Mouse (Mus musculus) megakaryocyte-erythroid progenitor cell, adult 5-6 weeks (primary cell): ENCODE results near the gene Mms22l. TPM values are rescaled to one million over a fixed set of nuclear protein-coding genes. Genes with fewer than 3 reads are reported as not detected.
"Not testable (repeated sequence)": the region's sequence is repeated elsewhere in the genome, so short reads cannot be mapped to it uniquely, and the experiment has no call there.

Source experiments
- ATAC-seq: replicated peaks from 2 replicates; pipeline ENCODE4 v1.8.0; 2016; ENCODE audit warnings: mild to moderate bottlenecking, inconsistent platforms; ENCODE audit not compliant: severe bottlenecking, poor library complexity, low FRiP score, low TSS enrichment
- total RNA-seq, 2 experiments: library from RNA; stranded (forward) in 1 of 2; stranded (reverse) in 1 of 2; fragments of 200-1000, 215-1000 nt in 1 of 2; fragments of >200 nt in 1 of 2; fragmentation: Nextera tagmentation in 1 of 2; gene quantifications; 2 replicates each; pipeline ENCODE4 v1.2.3; 2014 to 2017

Gene Mms22l
- total RNA-seq (2014; fragmentation: Nextera tagmentation) (68.6 and 78.1 TPM in 2 replicates), total RNA-seq (2017) (61.1 and 72.1 TPM in 2 replicates)

DNA sequence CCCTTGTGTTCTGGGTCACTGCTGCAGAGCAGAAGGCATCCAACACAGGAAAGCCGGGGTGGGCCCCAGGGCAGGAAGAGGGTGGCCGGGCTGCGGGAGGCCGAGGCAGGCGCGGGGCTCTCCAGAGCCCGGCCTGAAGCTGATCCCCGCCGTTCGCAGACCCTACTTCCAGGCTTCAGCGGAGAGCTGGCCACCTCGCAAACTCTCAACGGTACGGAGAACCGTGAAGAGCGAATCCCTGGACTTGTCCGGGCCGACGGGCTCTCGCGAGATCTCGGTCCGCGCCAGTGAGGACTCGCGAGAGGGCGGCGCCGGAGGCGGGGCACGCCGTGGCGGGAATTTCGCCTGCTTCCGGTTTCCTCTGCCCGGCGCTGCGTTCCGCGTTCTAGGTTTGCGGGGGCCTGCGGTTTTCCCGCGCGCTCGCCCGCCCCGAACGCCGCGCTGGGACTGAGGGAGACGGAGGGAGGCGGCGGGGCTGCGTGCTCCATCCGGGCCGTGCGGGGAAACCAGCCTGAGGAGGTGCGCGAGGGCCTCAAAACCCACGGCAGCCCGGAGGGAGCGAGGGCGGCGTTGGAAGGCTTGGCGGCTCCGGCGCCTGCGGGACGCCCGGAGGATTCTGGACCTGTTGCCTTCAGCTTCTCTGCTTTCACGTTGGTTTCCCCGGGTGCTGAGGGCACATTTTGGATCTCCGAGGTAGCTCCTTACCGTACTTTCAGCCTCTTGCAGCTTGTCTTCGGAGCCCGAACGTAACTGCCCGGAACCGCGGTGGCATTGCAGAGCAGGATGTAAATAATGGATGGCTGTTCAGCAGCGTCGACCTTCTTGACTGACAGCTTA, at the start of gene Mms22l:
Mms22l (plus strand) TSS at position 336 of the 837 bp plus-strand sequence.
- peak; percentile 96 for ATAC-seq

DNA sequence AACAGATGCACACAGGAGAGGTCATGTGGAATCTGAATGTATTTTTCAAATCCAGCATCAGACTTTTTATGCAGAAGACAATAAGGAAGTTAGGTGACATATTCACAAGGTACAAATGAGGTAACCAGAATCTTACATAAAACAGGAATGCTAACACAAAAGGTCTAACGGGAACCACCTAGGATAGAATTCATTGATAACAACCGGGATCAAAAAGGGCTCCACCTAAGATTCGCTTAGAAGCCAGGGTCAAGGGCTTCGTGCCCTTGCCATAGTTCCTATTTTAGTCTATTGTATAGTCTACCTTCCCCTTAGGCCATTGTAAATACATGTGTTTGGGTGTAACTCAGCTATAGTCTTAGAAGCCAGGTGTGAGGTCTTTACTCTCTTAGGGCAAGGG, 12.2 kb upstream of the Mms22l start:
- not testable (repeated sequence) for ATAC-seq

GRCm38 (mm10) chr4:24496953-24497319, 685 bp downstream of the Mms22l start:
- peak; percentile 62 for ATAC-seq

GRCm38 (mm10) chr4:24509195-24509594, 12.9 kb downstream of the Mms22l start:
- peak; percentile 74 for ATAC-seq

DNA sequence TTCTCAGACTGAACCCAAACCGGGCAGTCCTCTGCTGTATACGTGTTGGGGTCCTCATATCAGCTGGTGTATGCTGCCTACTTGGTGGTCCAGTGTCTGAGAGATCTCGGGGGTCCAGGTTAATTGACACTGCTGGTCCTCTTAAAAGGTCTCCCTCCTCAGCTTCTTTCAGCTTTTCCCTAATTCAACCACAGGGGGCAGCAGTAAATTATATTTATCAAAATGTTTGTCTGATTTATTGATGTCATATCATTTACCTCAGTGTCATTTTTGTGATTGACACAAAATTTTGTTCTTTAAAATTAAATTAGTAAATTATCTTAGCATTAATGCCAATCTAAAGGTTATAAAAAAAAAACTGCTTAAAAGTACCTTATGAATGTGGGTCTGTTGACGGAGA, 40.7 kb downstream of the Mms22l start:
- ATAC-seq = no peak

- ATAC-seq = no peak
Observed at GRCm38 (mm10) chr4:24543421-24543820, 47.2 kb downstream of the Mms22l start.

- 0 out of 2 replicates have a peak, but pooled peaks have one; percentile 35 for ATAC-seq
Observed at GRCm38 (mm10) chr4:24544677-24545151, 48.5 kb downstream of the Mms22l start.

GRCm38 (mm10) chr4:24556116-24556820, 60.0 kb downstream of the Mms22l start:
- ATAC-seq = peak; percentile 93

DNA sequence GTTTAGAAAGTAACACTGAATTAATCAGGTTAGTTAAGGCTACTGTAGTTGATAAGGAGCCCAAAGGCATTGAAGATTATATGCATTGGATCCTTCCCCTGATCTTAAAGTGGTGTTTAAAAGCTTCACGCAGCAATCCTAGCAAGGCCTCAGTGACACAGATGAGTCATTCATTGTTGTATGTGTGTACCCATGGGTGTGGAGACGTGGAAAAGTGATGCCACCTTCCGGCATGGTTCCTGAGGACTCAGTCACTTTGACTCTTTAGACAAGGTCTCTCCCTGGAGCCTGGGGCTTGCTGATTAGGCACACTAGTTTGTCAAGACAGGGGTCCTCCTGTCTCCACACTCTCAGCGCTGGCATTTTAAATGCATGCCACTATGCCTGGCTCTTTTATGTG, 60.9 kb downstream of the Mms22l start:
- ATAC-seq = no peak

DNA sequence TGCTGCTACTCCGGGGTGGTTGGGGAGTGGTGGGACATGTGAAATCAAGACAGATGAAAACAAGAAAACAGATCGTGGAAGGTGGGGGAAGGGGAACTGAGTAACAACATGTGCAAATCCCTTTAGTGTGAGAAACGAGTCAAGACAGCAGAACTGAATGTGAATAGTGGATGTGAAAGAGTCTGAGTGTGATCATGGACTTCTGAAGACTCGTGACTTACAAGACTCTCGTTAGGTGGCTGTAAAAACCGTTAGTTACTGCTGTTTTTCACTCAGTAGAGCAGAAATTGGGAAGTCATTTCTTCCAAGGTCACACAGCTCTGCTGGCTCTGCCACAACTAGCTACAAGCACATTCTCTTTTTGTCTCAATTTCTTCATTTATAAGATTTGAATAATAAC, 71.8 kb downstream of the Mms22l start:
- ATAC-seq = no peak

GRCm38 (mm10) chr4:24568989-24569556, 72.8 kb downstream of the Mms22l start:
- no peak for ATAC-seq

DNA sequence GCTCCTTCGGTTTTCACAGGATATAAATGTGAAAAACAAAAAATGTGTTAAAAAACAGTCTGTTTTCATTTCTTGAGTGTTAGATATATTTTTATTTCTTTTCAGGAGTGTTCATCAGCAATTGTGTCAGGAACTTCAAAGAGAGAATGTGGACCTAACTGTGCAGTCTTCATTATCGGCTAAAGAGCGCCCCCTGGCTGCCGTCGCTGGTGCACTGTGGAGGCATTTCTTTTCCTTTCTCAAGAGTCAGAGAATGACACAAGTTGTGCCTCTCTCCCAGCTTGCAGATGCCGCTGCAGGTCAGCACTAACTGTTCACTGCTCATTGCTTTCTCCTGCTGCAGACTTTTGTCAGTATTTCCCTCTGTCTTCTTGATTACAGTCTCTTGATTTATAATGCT, 78.0 kb downstream of the Mms22l start:
- peak; percentile 95 for ATAC-seq

DNA sequence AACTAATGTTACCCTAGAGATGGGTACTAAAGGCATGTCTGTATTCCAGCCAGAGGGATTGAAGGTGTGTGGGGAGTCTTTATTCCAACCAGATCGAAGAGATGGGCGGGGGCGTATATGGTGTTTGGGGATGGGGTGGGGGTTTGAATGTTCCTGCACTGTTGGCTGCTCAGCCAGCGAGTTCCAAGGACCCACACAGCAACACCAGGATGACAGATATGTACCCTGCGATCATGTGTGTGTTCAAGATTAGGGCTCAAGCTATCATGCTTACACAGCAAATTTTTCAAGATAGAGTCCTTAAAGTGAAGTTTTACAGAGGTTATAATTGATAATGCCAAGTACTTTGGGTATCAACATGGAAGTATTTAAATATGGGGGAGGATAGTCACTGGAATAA, 81.3 kb downstream of the Mms22l start:
- ATAC-seq = 0 out of 2 replicates have a peak, but pooled peaks have one; percentile 41

GRCm38 (mm10) chr4:24582295-24582694, 86.0 kb downstream of the Mms22l start:
- no peak for ATAC-seq

DNA sequence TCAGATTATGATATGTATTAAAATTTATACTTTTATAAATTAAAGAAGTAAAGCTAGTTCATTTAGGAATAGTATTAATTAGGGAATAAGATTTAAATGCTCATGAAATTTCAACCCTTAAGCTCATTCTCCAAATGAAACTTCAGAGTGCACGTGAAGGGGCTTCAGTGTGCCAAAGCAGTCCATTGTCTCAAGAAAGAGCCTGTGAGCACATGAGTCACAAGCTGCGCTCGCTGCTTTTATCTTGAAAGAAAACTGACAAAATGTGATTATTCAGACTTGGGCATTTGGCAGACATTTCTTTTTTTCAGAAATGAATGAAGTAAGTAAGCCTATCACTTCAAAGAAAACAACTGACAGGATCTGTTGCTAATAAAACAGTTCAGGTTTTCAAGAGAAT, 87.7 kb downstream of the Mms22l start:
- ATAC-seq = no peak

DNA sequence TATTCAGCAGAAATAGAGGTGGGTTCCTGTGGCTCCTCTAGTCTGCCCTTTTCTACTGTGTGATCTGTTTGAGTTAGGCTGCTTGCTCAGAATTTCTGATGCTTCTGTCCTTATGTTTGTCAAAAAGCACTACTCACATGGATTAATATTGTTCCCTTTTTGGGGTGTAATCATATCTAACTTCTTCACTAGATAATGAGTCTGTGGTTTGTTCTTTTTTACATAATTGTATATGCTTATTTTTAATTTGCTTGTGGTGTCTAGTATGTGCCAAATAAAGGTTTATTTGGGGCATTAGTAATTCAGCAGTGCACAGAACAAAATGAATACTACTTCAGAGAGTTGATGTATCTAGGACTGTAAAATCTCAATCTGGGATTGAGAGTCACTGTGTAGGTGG, 98.6 kb downstream of the Mms22l start:
- no peak for ATAC-seq

GRCm38 (mm10) chr4:24596942-24597611, 100.8 kb downstream of the Mms22l start:
- ATAC-seq = peak; percentile 84

DNA sequence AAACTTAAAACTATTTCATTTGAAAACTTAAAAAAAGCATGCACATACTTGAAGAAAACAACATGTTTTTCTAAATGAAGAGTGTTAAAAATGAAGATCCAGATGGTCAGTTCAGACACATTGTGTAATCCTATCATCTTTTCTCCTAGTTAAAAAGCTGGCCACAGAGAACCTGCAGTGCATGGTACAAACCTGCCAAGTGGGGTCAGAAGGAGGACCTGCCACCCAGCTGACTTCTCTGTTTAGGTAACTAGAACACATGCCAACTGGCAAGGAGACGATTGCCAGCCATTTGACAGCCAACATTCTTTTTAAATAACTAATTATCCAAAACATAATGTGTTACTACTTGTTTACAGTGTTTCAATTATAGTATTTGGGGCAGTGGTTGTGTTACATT, 102.4 kb downstream of the Mms22l start:
- ATAC-seq = no peak

DNA sequence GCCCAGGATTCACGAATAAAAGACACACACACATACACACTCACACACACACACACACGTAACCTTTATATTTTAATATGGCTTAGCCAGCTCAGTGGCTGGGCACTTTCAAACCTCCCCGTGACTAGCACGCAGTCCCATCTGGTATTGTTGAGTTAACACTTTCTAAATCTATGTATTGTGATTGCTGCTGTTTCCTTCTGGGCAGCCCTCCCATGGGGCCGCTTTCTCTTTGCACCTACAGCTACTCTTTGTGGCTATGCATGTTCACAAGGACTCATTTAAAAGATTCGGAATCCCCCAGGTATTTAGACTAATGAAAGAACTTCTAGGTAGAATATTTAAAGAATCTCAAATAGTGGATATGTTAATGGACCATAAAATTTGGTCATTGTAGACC, 105.5 kb downstream of the Mms22l start:
- ATAC-seq = no peak

GRCm38 (mm10) chr4:24609085-24609484, 112.8 kb downstream of the Mms22l start:
- ATAC-seq = no peak
